Mouse (Mus musculus): ENCODE data around the gene Smim8.
A peak's percentile ranks its signal among the peaks of the same experiment; 100 is the strongest.

- TF ChIP-seq CTCF (conservative IDR thresholded peaks at IDR 0.05; ENCODE audit: insufficient read depth, insufficient read length, low read depth, low read length) (peak; percentile 78), POLR2A (IDR thresholded peaks at IDR 0.05; ENCODE audit: low read depth, low read length) (peak; percentile 74)
These were observed at the start of gene Smim8 for GRCm38 (mm10) chr4:34777677-34778527.
